ENCODE assay signal across 23 mouse cellular contexts in the genomic region with DNA sequence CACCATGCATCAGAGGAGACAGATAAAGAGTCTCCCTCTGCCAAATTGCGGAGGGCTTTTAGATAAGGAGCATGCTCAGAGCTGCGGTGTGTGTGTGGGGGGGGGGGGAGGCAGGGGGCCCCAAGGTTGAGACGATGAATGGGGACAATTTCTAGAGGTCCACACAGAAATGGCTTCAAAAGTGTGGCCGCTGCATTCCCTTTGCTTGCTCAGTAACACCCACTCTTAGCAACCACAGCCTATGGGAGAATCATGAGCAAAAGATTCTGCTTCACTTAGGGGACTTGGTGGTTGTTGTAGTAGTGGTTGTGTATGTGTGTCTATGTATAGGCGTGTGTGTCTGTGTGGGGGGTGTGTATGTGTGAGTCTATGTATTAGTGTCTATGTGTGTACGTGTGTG.
A peak's percentile ranks its signal among the peaks of the same experiment; 100 is the strongest.
DNase-seq lines count a peak whose midpoint lies in the region; ATAC-seq and TF ChIP-seq lines count a peak whose summit lies in the region.
"Had no signal": no experiment of that assay in that cellular context is flagged by ENCODE, and none has a peak within 500 bp of the region (broad histone marks: within the 10 kb centered on the region; RNA-seq: fewer than 3 reads in every experiment).

No protein-coding gene starts in this region.

- no peak overlapping the region for H3K4me3 ChIP-seq in hindbrain, embryonic 10.5 days
- H3K4me3 ChIP-seq in hindbrain, postnatal 0 days (ENCODE audit: low read length) = no peak overlapping the region
- H3K4me3 ChIP-seq in MEL (ENCODE audit: control insufficient read depth in 1 of 2, insufficient read depth in 1 of 2, low read depth in 2 of 2, low read length in 2 of 2) = no peak overlapping the region

- TF ChIP-seq EP300 in MEL (IDR thresholded peaks at IDR 0.05; ENCODE audit: low read depth in 1 of 2, low read length in 2 of 2) = no peak

- 0 out of 2 replicates have a peak overlapping the region, but pooled peaks have one; percentile 12 for H3K27ac ChIP-seq in hindbrain, embryonic 10.5 days
- H3K27ac ChIP-seq in hindbrain, postnatal 0 days = no peak overlapping the region
- no peak overlapping the region for H3K27ac ChIP-seq in MEL (ENCODE audit: control insufficient read depth, low read depth, low read length)

- peaks cover 17% of the 10 kb centered on the region for H3K36me3 ChIP-seq in hindbrain, embryonic 10.5 days
- H3K36me3 ChIP-seq in hindbrain, postnatal 0 days (ENCODE audit: insufficient read depth, low read length) = no peaks in the 10 kb centered on the region
- no peaks in the 10 kb centered on the region; a peak in 1 of 4 replicates for H3K36me3 ChIP-seq in MEL (ENCODE audit: control insufficient read depth in 1 of 2, insufficient read depth in 2 of 2, low read length in 2 of 2)

- no peaks in the 10 kb centered on the region for H3K4me1 ChIP-seq in hindbrain, embryonic 10.5 days (replicated peaks)
- H3K4me1 ChIP-seq in hindbrain, postnatal 0 days (ENCODE audit: insufficient read depth, low read length) = no peaks in the 10 kb centered on the region
- H3K4me1 ChIP-seq in MEL (ENCODE audit: control insufficient read depth in 1 of 2, insufficient read depth in 2 of 2, low read length in 2 of 2) = no peaks in the 10 kb centered on the region

- no peak for TF ChIP-seq RAD21 in MEL (IDR thresholded peaks at IDR 0.05; ENCODE audit: low read depth, low read length)

- no peak overlapping the region for H3K9ac ChIP-seq in hindbrain, postnatal 0 days (replicated peaks; ENCODE audit: low read length)
- no peak overlapping the region for H3K9ac ChIP-seq in MEL (ENCODE audit: control insufficient read depth, low read depth, low read length, poor library complexity, severe bottlenecking)

- no peak for TF ChIP-seq CTCF in hindbrain, postnatal 0 days (IDR thresholded peaks at IDR 0.05; ENCODE audit: low read depth)
- TF ChIP-seq CTCF in MEL (IDR thresholded peaks at IDR 0.05 in 2 of 3, conservative IDR thresholded peaks at IDR 0.05 in 1 of 3; ENCODE audit: control insufficient read depth in 1 of 3, insufficient read depth in 1 of 3, low read depth in 2 of 3, low read length in 3 of 3, poor library complexity in 1 of 3, severe bottlenecking in 1 of 3) = no peak

- H3K27me3 ChIP-seq in hindbrain, embryonic 10.5 days (ENCODE audit: insufficient read depth, poor library complexity, severe bottlenecking) = no peaks in the 10 kb centered on the region
- H3K27me3 ChIP-seq in hindbrain, postnatal 0 days (ENCODE audit: insufficient read depth, low read length) = no peaks in the 10 kb centered on the region
- no peaks in the 10 kb centered on the region for H3K27me3 ChIP-seq in MEL (ENCODE audit: control insufficient read depth in 1 of 2, insufficient read depth in 2 of 2, low read length in 2 of 2)
- H3K27me3 ChIP-seq: CH12.LX, Patski had no signal

- 73% methylated on average over 6 of the region's 6 CpGs for WGBS in hindbrain, embryonic 10.5 days
- 64% methylated on average over 6 of the region's 6 CpGs for WGBS in hindbrain, postnatal 0 days

- peak; percentile 55; the same call in 1 of the 2 replicates for ATAC-seq in frontal cortex, adult (ENCODE audit: low TSS enrichment)
- no peak for ATAC-seq in hindbrain, postnatal 0 days
- ATAC-seq in granulocyte monocyte progenitor cell, adult 5-6 weeks (replicated peaks; ENCODE audit: poor library complexity, severe bottlenecking) = no peak
- ATAC-seq: activated CD4-positive, CD25-positive, alpha-beta regulatory T cell, adult 4 months; CD4-positive, CD25-positive, alpha-beta regulatory T cell, adult 4 months; Patski had no signal

- no peaks in the 10 kb centered on the region for H3K79me2 ChIP-seq in MEL (ENCODE audit: control insufficient read depth, insufficient read depth, low read length, poor library complexity)

- DNase-seq in frontal cortex, postnatal 14 days (ENCODE audit: low spot score in 2 of 2) = no peak
- peak; percentile 51 for DNase-seq in heart, adult 11 months
- no peak for DNase-seq in heart, postnatal 36 days
- no peak for DNase-seq in hindbrain, embryonic 10.5 days (ENCODE audit: low spot score)
- no peak for DNase-seq in hindbrain, postnatal 0 days (ENCODE audit: low spot score)
- peak; percentile 14 for DNase-seq in MEL (ENCODE audit: low read depth, low spot score)
- DNase-seq: adrenal gland, adult 2 months; adrenal gland, adult 8-10 months; adrenal gland, postnatal 10 days; adrenal gland, postnatal 14 days; adrenal gland, postnatal 25 days; adrenal gland, postnatal 36 days; B cell, adult 2 months; cerebellum, adult 11 months; cerebellum, adult 11-12 months; cerebellum, adult 18-20 months had no signal

- no peaks in the 10 kb centered on the region for H3K9me3 ChIP-seq in hindbrain, embryonic 10.5 days
- no peaks in the 10 kb centered on the region for H3K9me3 ChIP-seq in hindbrain, postnatal 0 days (ENCODE audit: low read length)
- no peaks in the 10 kb centered on the region for H3K9me3 ChIP-seq in MEL (replicated peaks; ENCODE audit: insufficient read depth, low read length)
- H3K9me3 ChIP-seq: G1E had no signal

- intact Hi-C loops in heart, postnatal 36 days (cut with DNase I) = no loop called here

- TF ChIP-seq POLR2A in MEL (IDR thresholded peaks at IDR 0.05; ENCODE audit: control insufficient read depth in 1 of 2, insufficient read depth in 1 of 2, low read depth in 1 of 2, low read length in 2 of 2, poor library complexity in 1 of 2) = no peak

- no peak overlapping the region for H3K4me2 ChIP-seq in hindbrain, postnatal 0 days (ENCODE audit: low read depth, low read length)

TF ChIP-seq in MEL, 35 proteins besides CTCF, POLR2A, EP300 and RAD21:
- no peak for TF ChIP-seq HCFC1 (IDR thresholded peaks at IDR 0.05; ENCODE audit: low read depth, low read length)
- no peak for TF ChIP-seq MEF2A (IDR thresholded peaks at IDR 0.05; ENCODE audit: extremely low read depth, insufficient replicate concordance, low read depth, low read length, poor library complexity, severe bottlenecking)
- peak; percentile 40; the same call in 1 of the 2 replicates for TF ChIP-seq NRF1 (IDR thresholded peaks at IDR 0.05; ENCODE audit: insufficient read depth, low read depth, low read length, poor library complexity, severe bottlenecking)

Comparison
In these comparisons a context has a peak if more than half of its experiments do, and no peak if none do; other contexts are left out.
1. DNase-seq: peak in heart, adult 11 months (single experiment) and MEL (single experiment); none in frontal cortex, postnatal 14 days (0 of 2), heart, postnatal 36 days (0 of 2), hindbrain, embryonic 10.5 days (single experiment) and hindbrain, postnatal 0 days (single experiment).